ENCODE assay signal across 8 mouse cellular contexts in the genomic region with DNA sequence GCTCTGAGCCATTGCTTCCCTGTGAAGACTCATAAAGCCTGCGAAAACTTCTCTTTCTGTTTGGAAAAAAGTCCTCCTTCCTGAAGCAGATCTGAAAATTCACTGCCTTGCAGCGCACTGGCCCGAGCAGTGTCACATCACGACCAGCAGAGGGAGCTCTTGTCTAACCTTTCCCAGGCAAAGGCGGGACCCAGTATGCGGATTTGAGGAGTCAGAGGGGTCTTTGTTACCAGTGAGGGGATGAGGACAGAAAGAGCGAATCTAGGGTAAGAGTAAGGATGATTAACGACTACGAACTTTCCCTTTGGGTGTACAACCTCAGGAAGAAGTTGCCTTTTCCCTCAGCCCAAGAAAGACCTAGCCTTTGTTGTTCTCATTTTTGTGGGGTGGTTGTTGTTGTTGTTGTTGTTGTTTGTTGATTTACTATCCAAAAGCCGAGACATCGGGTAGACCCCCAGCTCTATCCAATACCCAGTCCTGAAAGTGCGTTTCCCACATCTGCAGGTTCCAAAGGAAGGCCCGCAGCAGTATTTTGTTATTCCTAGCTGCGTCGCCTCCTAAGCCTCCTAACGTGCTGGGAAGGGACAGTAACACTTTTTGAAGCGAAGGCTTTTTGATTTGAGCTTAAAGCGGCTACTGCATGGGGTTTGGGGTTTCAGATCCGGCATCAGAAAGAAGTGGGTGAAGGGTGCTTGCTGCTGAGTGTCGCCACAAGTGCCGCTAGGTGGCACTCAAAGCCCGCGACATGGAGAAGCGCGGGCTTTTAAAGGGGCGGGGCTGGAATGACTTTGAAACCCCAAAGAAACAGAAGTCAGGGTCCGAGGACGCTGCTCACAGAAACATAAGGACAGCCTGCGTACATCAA. TPM values are rescaled to one million over a fixed set of nuclear protein-coding genes. Genes with fewer than 3 reads are reported as not detected.
A peak's percentile ranks its signal among the peaks of the same experiment; 100 is the strongest.
DNase-seq lines count a peak whose midpoint lies in the region; ATAC-seq and TF ChIP-seq lines count a peak whose summit lies in the region.

No protein-coding gene starts in this region.

- peak; percentile 97 for TF ChIP-seq CTCF in ES-Bruce4 (IDR thresholded peaks at IDR 0.05; ENCODE audit: low read depth, low read length)
- peak; percentile 95 for TF ChIP-seq CTCF in kidney, postnatal 0 days (IDR thresholded peaks at IDR 0.05; ENCODE audit: low read depth)
- peak; percentile 97 for TF ChIP-seq CTCF in stomach, postnatal 0 days (IDR thresholded peaks at IDR 0.05; ENCODE audit: low read depth)

- peak; percentile 69 for DNase-seq in brain, embryonic 18.5 days (ENCODE audit: low read depth, low spot score)
- peak; percentile 93 for DNase-seq in kidney, postnatal 0 days (ENCODE audit: low spot score)
- peak; percentile 53 to 70 for DNase-seq in natural killer cell, adult 2 months (ENCODE audit: low spot score in 2 of 2)
- peak; percentile 78 for DNase-seq in stomach, postnatal 0 days (ENCODE audit: low spot score)

- 2% methylated on average over 29 of the region's 29 CpGs for WGBS in heart, embryonic 14.5 days
- 1% methylated on average over 29 of the region's 29 CpGs for WGBS in kidney, postnatal 0 days
- 1% methylated on average over 29 of the region's 29 CpGs for WGBS in liver, embryonic 12.5 days (ENCODE audit: insufficient replicate concordance)
- WGBS in stomach, postnatal 0 days: 1% methylated on average over 29 of the region's 29 CpGs

- peak overlapping the region; percentile 76 for H3K4me2 ChIP-seq in heart, embryonic 14.5 days (ENCODE audit: low read length)
- H3K4me2 ChIP-seq in kidney, postnatal 0 days (ENCODE audit: low read length): peak overlapping the region; percentile 57
- H3K4me2 ChIP-seq in liver, embryonic 12.5 days: peak overlapping the region; percentile 56
- H3K4me2 ChIP-seq in stomach, postnatal 0 days (replicated peaks; ENCODE audit: low read depth): peak overlapping the region; percentile 50

- no peak overlapping the region for H3K27ac ChIP-seq in ES-Bruce4 (ENCODE audit: insufficient read depth, low read length)
- no peak overlapping the region for H3K27ac ChIP-seq in heart, embryonic 14.5 days (replicated peaks in 1 of 2; ENCODE audit: control insufficient read depth in 1 of 2, insufficient read depth in 1 of 2, low read depth in 2 of 2, low read length in 2 of 2)
- no peak overlapping the region for H3K27ac ChIP-seq in kidney, postnatal 0 days
- no peak overlapping the region for H3K27ac ChIP-seq in liver, embryonic 12.5 days
- no peak overlapping the region for H3K27ac ChIP-seq in stomach, postnatal 0 days (replicated peaks)

- H3K4me1 ChIP-seq in ES-Bruce4 (ENCODE audit: control insufficient read depth, insufficient read depth, low read length): peaks cover 1% of the 10 kb centered on the region
- peaks cover 0 to 5% of the 10 kb centered on the region in 2 experiments; a peak in 2 of 4 replicates for H3K4me1 ChIP-seq in heart, embryonic 14.5 days (ENCODE audit: control insufficient read depth in 2 of 2, insufficient read depth in 2 of 2, low read length in 2 of 2)
- H3K4me1 ChIP-seq in kidney, postnatal 0 days (replicated peaks; ENCODE audit: insufficient read depth, low read length): 0 out of 2 replicates have a peak, but pooled peaks cover 4% of the 10 kb centered on the region
- H3K4me1 ChIP-seq in liver, embryonic 12.5 days: peaks cover 10% of the 10 kb centered on the region
- H3K4me1 ChIP-seq in stomach, postnatal 0 days (replicated peaks; ENCODE audit: control insufficient read depth, insufficient read depth): 0 out of 2 replicates have a peak, but pooled peaks cover 2% of the 10 kb centered on the region

- TF ChIP-seq POLR2A in ES-Bruce4 (IDR thresholded peaks at IDR 0.05; ENCODE audit: insufficient read depth, low read length): no peak

- H3K9me3 ChIP-seq in ES-Bruce4 (replicated peaks; ENCODE audit: control insufficient read depth, insufficient read depth, low read length, poor library complexity, severe bottlenecking): no peaks in the 10 kb centered on the region
- no peaks in the 10 kb centered on the region for H3K9me3 ChIP-seq in heart, embryonic 14.5 days (ENCODE audit: control insufficient read depth, low read length)
- no peaks in the 10 kb centered on the region for H3K9me3 ChIP-seq in kidney, postnatal 0 days (replicated peaks; ENCODE audit: low read length)
- no peaks in the 10 kb centered on the region for H3K9me3 ChIP-seq in liver, embryonic 12.5 days (replicated peaks)
- H3K9me3 ChIP-seq in stomach, postnatal 0 days (ENCODE audit: control insufficient read depth, low read length): no peaks in the 10 kb centered on the region

- H3K4me3 ChIP-seq in ES-Bruce4 (ENCODE audit: low read depth, low read length): peak overlapping the region; percentile 65
- H3K4me3 ChIP-seq in heart, embryonic 14.5 days (ENCODE audit: control insufficient read depth in 1 of 2, insufficient read depth in 1 of 2, low read depth in 1 of 2, low read length in 2 of 2): peak overlapping the region; percentile 21 to 36
- peak overlapping the region; percentile 17; the same call in 1 of the 2 replicates for H3K4me3 ChIP-seq in kidney, postnatal 0 days (replicated peaks; ENCODE audit: low read depth, low read length)
- peak overlapping the region; percentile 16 for H3K4me3 ChIP-seq in liver, embryonic 12.5 days
- H3K4me3 ChIP-seq in stomach, postnatal 0 days (ENCODE audit: low read depth, low read length): peak overlapping the region; percentile 21

- no peak for TF ChIP-seq EP300 in ES-Bruce4 (IDR thresholded peaks at IDR 0.05; ENCODE audit: insufficient read depth, low read depth, low read length)
- no peak for TF ChIP-seq EP300 in stomach, postnatal 0 days (optimal IDR thresholded peaks at IDR 0.05)

- H3K27me3 ChIP-seq in ES-Bruce4 (ENCODE audit: control insufficient read depth, insufficient read depth, low read length, poor library complexity, severe bottlenecking): peaks cover 3% of the 10 kb centered on the region
- H3K27me3 ChIP-seq in heart, embryonic 14.5 days (ENCODE audit: control insufficient read depth, insufficient read depth, low read length): peaks cover 60% of the 10 kb centered on the region
- H3K27me3 ChIP-seq in kidney, postnatal 0 days (ENCODE audit: insufficient read depth, low read length): peaks cover 43% of the 10 kb centered on the region
- peaks cover 86% of the 10 kb centered on the region for H3K27me3 ChIP-seq in liver, embryonic 12.5 days (replicated peaks)
- peaks cover 24% of the 10 kb centered on the region for H3K27me3 ChIP-seq in stomach, postnatal 0 days (ENCODE audit: control insufficient read depth, insufficient read depth, low read length)

- H3K9ac ChIP-seq in ES-Bruce4 (ENCODE audit: low read depth, poor library complexity, severe bottlenecking): 0 out of 2 replicates have a peak overlapping the region, but pooled peaks have one; percentile 39
- peak overlapping the region; percentile 47 for H3K9ac ChIP-seq in heart, embryonic 14.5 days (ENCODE audit: low read length)
- H3K9ac ChIP-seq in kidney, postnatal 0 days (ENCODE audit: low read depth, low read length): no peak overlapping the region
- H3K9ac ChIP-seq in liver, embryonic 12.5 days: no peak overlapping the region
- no peak overlapping the region for H3K9ac ChIP-seq in stomach, postnatal 0 days (ENCODE audit: low read length)

- peak; percentile 73 for ATAC-seq in erythroblast, adult 5-6 weeks (replicated peaks; ENCODE audit: low FRiP score, poor library complexity, severe bottlenecking)
- ATAC-seq in heart, embryonic 14.5 days (ENCODE audit: insufficient number of reproducible peaks, insufficient read depth, low FRiP score, low read depth): no peak
- peak; percentile 34 for ATAC-seq in kidney, postnatal 0 days (replicated peaks; ENCODE audit: low FRiP score, low read depth)
- ATAC-seq in liver, embryonic 12.5 days: 0 out of 2 replicates have a peak, but pooled peaks have one; percentile 30
- ATAC-seq in stomach, postnatal 0 days (ENCODE audit: low FRiP score, low TSS enrichment): peak; percentile 65

- H3K36me3 ChIP-seq in ES-Bruce4 (ENCODE audit: control insufficient read depth, insufficient read depth, low read length, poor library complexity, severe bottlenecking): no peaks in the 10 kb centered on the region
- no peaks in the 10 kb centered on the region for H3K36me3 ChIP-seq in heart, embryonic 14.5 days (ENCODE audit: control insufficient read depth, insufficient read depth, low read length)
- no peaks in the 10 kb centered on the region for H3K36me3 ChIP-seq in kidney, postnatal 0 days (ENCODE audit: insufficient read depth, low read length)
- H3K36me3 ChIP-seq in liver, embryonic 12.5 days: no peaks in the 10 kb centered on the region
- no peaks in the 10 kb centered on the region for H3K36me3 ChIP-seq in stomach, postnatal 0 days (ENCODE audit: control insufficient read depth, insufficient read depth, low read length)

RNA-seq across cellular contexts. Expression of gene Lbx1, which starts 14.8 kb away (rescaled TPM):
- not detected in 2 replicates for polyA plus RNA-seq in ES-Bruce4 (2011; ENCODE audit: insufficient read depth, insufficient read length, low read depth, missing spikeins)
- total RNA-seq in erythroblast, adult 5-6 weeks (2015; ENCODE audit: low replicate concordance): not detected in 2 replicates
- not detected in 2 replicates for total RNA-seq in erythroblast, adult 5-6 weeks (2017; ENCODE audit: low replicate concordance)
- polyA plus RNA-seq in heart, embryonic 14.5 days (2014; fragmentation: Nextera tagmentation; extraction: Ambion mirVana): not detected in 2 replicates
- 0.04 TPM in 1 of 2 replicates, not detected in the other for polyA plus RNA-seq in kidney, postnatal 0 days (2015; fragmentation: Nextera tagmentation; extraction: Ambion mirVana)
- polyA plus RNA-seq in liver, embryonic 12.5 days (2016; fragmentation: Nextera tagmentation; extraction: Ambion mirVana): 0.07 and 0.08 TPM in 2 replicates
- polyA plus RNA-seq in stomach, postnatal 0 days (2015; fragmentation: Nextera tagmentation; extraction: Ambion mirVana): 0.04 TPM in 1 of 2 replicates, not detected in the other

Comparison
In these comparisons a context has a peak if more than half of its experiments do, and no peak if none do; other contexts are left out.
1. H3K9ac ChIP-seq: peak in ES-Bruce4 (single experiment) and heart, embryonic 14.5 days (single experiment); none in kidney, postnatal 0 days (single experiment), liver, embryonic 12.5 days (single experiment) and stomach, postnatal 0 days (single experiment).
2. Peak in every context shown above with its lines, with median percentiles within 50 percentile points of each other: H3K4me3 ChIP-seq, CTCF ChIP-seq, DNase-seq and H3K4me2 ChIP-seq.